Mouse (Mus musculus) R1 (cell line): ENCODE data around the gene Scn5a.

Experiments
- DNase-seq: peaks from one replicate; pipeline ENCODE4 v3.0.0-alpha.2; 2018; ENCODE audit warnings: low read depth, low spot score

Scn5a gene

DNA sequence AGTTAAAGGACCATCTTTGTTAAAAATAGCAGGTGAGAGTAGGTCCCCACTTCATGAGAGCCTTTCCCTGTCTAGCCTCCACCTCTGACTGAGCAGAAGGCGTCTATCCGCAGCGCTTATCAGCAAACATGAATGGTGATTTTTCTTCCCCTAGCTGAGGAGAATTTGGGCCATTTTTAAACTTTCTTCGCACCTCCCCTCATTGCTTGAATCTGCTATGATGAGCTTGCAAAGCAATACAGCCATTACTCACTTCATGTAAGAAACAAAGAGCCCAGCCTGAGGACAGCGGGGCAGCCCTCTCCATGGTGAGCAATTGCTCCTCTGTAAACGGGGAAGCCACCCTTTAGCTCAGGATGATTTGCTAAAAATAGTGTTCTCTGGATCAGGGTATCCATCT is 14.0 kb downstream of the Scn5a start:
- no peak for DNase-seq

DNA sequence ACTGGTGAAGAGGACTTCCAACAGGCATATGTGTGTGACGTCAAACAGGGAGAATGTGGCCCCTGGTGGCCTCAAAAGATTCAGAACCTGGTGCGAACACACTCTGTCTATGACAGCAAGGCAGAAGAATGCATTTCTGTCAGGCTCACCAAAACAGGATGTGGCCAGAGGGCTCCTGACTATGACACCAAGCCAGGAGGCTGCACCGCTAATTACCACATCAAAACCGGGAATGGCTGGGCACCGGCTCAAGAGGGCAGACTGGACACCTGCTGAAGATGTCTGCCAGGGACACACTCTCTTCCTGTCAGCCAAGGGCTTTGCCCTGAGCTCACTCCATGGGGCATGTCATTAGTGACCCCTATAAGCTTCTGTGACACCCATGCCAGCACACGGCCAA is 15.2 kb downstream of the Scn5a start:
- no peak for DNase-seq

DNA sequence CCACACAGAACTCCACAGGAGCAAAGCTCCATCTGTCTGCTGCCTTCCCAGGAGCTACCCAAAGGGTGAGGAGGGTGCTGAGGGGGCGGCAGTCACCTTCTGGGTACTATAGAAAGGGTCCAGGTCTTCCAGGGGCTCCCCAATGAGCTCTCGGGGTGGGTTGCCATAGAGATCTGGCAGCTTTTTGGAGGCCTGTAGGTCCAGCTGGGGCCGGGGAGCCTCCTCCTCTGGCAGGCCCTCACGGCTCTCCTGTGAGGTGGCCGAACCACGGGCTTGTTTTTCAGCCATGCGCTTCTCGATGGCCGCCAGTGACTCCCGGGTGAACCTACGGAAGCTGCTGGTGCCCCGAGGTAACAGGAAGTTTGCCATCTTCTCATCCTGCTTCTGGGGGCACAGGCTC is 16.6 kb downstream of the Scn5a start:
- no peak for DNase-seq

DNA sequence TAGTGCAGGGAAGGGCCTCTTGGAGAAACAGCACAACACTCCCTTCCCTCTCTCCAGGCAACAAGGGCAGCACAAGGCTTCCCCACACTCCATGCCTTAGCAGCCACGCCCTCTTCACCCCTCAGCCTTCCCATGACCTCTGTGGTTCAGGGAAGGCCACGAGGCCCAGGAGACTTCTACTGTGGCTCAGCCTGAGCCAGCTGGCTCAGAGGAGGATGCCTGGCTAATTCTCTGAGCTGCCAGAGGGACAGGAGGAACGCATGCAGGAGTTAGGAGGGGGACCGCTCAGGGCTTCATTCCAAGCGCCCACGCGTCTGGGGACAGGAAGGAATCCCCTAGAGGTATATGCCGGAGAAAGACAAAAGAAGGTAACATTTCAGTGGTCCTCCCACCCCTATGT is 17.1 kb downstream of the Scn5a start:
- no peak for DNase-seq

DNA sequence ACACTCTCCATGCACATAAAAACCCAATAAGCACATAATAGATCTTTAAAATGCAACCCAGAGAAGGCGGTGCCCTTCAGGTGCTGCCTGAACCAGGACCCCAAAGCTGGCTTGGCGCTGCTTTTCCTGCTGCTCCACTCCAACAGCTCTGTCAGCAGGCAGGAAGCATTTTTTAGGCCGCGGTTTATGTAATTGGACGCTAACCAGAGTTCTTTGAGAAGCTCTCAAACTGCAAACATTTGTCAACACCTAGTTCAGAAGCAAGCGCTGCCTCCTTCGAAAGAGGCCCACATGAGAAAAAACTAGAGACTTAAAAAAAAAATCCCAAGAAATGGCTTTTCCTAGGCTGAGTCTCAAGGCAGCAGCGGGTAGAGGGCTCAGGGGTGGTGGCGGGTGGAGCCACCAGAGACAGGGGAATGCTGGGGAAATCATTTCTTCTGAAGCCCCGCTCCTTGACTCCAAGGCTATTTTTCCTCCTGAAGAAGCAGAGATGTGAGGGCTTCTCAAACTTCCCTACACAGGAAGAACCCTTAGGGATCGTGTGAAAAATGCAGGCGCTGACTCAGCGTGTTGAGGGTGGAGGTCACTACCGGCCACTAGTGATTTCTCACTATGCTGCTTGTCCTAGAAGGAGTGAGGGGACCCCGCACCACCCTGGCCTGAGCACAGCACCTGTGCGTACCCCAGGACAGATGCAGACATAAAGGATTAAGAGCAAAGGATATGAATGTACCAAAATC is 19.1 kb downstream of the Scn5a start:
- DNase-seq: no peak

DNA sequence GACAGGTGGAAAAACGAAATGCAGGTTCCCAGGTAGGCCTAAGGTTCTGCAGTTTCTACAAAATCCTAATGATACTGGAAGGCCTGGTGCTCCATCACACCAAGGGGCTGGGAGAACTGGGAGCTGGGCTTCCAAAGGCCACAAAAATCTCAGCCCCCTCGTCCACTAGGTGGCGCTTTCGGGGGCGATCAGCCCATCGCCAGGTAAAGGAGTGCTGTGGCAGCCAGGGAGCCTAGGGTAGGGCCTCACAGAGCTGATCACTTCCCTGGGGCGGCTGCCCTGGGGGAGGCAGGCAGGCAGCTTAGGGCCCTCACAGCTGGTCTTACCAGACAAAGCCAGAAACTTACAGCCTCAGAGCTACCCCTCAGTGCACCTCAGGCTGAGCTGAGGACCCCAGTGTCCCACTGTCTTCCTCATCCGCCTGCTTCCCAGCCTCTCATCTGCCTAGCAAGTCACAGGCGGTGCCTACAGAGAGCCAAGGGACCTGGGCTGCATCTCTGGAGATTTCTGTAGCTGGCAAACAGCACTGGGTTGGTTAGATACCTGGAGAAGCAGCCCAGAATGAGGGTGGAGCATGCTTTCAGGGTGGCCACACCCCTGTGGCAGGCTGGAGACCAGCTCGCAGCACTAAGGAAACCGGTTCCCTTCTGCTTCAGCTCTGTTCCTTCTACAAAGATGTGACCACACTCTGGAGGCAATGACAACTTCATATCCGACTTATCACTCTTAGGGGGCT is 20.5 kb downstream of the Scn5a start:
- DNase-seq: peak; percentile 64

DNA sequence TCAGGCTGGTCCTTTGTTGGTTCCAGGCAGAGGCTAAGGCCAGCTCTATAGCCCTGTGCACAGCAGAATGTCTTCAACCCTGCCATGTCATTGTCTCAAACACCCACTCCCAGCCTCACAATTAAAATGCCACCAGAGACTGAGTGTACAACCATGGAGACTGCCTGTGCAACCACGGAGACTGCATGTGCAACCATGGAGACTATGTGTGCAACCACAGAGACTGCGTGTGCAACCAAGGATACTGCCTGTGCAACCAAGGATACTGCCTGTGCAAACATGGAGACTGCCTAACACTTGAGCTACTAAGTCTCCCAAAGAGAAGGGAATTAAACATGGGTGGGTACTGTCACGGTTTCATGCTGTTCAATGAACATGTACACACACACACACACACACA is 22.8 kb downstream of the Scn5a start:
- no peak for DNase-seq

DNA sequence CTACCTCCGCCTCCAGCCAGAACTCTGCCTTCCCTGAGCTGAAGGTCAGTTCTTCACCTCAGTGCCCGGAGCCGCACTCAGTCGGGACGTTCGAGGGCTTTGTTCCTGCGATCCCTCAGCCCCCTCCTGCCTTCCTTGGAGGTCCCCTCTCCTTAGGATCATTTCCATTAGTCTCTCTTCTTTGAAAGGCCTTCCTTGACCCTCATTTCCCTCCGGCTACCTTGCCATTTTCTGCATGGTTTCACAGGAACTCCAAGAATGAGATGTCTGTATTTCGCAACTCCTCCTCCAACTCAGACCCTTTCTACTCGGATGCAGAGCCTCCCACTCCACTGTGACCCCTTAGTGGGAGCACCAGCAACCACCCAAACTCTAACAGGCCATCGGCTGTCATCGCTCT is 31.3 kb downstream of the Scn5a start:
- DNase-seq: no peak

DNA sequence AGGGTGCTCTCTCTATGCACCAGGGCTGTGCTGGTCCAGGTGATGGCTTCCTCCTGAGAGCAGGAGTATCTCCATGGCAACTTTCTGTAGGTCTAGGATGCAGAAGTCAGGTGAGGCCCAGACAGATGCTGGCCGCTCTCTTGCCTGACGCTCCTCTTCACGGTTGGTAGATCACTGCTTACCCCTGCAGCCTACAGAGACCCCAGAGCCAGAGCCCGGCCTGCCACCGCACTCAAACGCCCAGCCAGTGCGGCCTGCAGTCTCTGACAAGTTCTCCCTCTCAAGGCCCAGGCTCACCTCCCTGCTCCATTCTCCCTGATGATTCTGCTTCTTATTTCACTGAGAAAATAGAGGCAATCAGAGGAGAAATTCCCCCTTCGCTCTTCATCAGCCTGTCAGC is 31.7 kb downstream of the Scn5a start:
- DNase-seq: no peak

DNA sequence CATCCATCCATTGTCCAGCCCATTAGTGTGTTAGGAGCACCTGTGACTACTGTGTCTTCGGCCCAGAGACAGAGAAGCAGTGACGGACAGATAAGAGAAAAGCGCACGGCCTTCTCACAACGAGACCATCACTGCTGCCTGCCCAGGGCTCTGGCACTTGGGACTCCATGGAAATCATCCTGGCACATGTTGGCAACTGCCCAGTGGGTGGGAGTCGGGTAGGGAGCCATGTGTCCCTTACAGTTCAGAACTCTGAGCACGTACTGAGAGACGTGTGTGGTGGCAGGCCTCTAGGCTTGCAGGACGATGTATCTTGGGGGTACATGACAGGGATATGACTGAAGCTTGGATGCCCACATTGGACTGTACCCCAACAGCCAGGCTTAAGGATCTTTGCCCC is 38.1 kb downstream of the Scn5a start:
- no peak for DNase-seq

DNA sequence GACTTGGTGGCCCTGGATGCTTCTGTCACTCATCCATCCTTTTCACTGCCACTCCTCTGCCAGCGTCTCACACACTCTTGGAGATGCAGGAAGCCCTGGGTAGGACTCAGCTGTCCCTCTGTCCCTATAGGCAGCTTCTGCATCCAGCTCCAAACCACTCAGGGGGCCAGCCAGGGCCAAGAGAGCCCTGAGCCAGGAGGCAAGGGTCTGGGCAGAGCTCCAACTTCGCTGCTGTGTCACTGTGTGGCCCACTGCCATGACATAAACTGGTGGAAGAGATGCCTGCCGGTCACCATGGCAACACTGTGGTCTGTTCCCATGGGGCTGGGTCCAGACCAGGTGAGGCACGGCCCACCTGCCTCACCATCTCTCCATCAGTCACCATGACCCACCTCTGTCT is 41.0 kb downstream of the Scn5a start:
- DNase-seq: no peak

DNA sequence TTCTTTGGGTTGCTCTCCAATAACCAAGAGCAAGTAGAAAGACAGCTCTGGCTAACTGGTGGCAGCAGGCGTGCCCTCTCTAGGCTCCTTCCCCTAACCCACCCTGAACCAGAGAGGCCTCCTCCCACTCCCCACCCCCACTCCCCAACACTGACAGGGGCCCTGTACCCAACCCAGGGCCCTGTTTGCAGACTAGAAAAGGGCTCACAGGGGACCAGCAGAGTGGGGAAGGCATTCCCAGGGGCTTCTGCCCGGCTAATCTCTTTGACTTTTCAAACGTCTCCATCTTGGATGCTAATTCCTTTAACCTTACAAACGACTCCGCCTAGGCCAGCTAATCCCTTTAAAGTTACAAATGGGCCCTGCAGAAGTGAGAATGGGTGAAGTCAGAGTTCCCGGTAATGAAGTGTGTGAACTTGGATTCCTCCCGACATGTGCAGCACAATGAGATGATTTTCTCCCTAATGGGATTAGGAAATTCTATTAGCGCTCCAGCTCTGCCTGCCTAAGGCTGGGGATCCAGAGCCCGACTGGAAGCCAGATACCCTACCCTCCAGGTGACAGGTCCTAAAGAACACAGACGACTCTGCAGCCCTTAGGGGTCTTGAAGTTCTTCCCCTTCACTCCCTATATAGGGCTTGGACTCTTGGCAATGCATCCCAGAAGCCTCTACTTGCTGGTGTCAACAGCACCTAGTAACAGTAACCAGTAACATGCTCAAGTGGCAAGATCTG is 47.0 kb downstream of the Scn5a start:
- no peak for DNase-seq

DNA sequence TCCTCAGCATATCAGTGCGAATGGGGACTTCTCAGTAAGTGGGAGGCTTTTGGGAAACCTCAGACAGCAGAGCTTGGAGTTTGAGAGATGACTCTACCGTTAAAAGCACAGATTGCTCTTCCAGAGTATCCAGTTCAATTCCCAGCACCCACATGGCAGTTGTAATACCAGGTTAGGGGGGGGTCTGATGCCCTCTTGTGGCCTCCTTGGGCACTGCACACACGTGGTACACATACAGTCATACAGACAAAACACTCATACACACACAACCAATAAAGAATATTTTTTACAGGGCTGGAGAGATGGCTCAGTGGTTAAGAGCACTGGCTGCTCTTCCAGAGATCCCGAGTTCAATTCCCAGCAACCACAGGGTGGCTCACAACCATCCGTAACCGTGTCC is 54.3 kb downstream of the Scn5a start:
- peak; percentile 40 for DNase-seq

DNA sequence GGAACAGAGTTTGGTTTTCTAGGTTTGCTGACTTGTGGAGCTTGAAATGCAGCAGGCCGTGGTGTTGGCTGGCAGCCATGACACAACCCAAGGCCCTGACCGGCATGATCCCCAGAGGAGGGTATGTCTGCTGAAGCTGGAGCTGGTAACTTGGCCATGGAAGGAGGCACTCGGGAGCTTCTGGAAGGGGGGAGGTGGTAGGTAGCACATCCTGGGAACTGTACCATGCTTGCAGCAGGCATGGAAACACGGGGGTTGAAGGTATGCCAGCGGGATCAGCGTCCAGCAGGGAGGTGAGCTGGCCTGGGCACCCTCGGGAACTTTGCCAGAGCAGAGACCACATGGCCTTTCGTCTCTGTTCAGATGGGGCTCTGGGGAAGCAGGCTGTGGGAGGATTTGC is 55.5 kb downstream of the Scn5a start:
- no peak for DNase-seq

DNA sequence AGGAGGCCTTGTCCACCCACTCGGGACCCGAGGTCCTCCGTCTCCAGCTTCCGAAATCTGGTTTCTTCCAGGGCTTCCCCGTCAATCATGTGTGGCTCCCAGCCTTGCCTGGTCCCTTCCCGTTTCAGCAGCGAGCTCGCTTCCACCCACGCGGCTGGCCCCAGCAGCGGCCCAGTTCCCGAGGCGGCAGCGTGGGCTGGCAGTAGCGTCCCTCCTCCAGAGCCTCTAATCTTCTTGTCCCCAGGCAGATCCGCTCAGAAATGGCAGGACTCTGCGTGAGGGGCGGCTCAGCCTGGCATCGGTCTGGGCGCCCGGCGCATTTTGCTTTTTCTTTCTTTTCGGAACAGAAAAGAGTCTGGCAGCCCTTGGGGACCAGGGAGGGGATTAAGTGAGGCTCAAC is 59.7 kb downstream of the Scn5a start:
- no peak for DNase-seq

DNA sequence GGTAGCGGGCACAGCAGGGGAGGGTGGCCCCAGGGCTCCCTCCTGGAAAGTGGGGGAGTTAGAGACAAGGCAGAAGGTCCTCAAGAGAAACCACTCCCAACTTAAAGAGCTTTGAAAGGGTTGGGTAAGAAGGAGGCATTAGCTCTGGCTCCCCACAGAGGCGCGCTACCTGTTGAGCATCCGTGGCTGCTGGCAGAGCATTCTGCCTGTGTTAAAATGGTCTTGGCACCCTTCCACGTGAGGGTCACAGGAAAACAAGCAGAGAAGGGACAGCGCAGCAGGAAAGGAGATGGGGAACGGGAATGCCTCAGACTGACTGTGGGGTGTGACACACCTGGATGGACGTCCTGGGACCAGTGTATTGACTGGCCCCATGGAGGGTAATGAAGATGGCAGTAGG is 60.6 kb downstream of the Scn5a start:
- DNase-seq: no peak

DNA sequence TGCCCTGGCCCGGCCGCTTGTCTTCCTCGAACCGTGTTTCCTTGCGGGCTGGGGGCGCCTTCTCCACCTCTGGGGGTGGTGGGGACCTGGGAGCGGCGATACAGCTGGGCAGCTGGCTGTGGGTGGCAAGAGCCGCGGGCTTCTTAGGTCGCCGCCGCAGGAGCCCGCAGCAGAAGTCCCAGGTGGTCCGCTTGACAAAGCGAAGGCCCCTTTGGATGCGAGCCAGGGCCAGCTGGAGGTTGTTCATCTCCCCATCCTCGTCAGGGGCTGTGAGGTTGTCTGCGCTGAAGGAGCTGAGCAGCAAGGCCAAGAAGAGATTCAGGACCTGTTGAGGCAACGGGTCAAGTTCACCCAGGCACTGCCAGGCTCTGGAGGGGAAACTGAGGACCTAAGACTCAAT is 61.3 kb downstream of the Scn5a start:
- no peak for DNase-seq

DNA sequence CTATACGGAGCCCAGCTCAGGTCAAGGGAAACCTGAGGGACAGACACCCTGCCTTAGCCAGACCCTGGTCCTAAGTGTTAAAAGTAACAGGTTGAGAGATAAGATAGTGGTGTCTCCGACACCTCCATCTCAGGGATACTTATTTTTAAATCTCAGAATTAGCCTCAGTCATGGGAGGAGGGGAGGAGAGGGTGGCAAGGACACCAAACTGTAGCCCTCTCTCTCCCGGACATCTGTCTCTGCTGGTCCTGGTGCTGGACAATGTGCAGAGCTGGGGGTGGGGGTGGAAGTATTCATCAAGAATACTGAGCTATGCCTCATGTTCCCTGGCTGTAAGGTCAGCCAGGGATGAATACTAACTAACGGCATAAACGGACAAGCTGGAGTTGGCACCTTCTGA is 62.0 kb downstream of the Scn5a start:
- DNase-seq: no peak

DNA sequence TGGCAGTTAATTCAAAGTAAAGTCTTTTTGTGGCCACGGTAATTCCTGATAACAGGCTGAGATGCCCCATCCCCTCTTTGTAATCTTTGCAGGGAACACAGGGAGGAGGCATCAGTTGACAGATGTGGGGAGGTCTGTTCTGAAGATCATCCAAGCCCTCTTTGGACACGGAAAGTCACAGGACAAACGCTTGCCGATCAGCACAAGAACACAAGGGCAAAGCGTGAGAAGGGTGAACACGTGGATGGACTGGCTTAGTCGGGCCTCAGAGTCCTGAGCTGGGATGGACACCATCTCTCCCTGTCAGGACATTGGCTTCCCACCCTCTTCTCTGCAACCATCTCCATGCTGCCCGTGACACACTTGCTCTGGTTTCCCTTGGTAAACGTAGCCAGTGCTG is 63.4 kb downstream of the Scn5a start:
- DNase-seq: no peak

DNA sequence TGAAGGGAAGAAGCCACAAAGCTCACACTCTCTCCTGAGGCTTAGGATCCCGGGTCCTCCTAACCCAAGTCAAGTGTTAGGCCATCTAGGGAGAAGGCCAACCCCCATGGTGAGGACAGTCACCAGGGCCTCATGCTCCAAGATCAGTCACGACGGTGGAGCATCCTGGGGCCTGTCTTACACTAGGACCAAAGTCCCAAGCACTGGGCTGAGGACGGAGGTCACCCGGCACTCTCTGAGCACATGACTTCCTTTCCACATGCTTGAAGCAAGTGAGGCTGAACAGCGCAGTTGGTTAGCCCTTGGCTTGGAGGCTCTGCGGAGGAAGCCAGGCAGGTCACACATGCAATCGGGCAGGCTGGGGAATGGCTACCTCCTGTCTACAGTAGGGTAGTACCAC is 63.8 kb downstream of the Scn5a start:
- peak; percentile 22 for DNase-seq

DNA sequence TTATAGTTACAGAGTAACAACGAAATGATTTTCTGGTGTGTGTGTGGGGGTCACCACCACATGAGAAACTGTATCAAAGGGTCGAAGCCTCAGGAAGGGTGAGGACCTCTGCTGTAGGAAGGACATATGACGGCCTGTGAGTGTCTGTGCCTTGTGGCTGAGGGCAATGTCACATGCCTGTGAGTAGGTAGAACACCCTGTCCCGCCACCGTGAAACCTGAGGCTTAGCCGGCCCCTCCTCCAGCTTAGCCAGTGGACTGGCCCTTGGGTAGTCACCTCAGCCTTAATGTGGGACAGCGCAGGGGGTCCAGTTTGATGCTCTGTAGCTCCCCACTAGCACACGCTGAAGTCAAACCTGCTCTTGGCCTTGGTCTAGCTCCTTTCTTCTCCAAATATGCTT is 65.0 kb downstream of the Scn5a start:
- no peak for DNase-seq

DNA sequence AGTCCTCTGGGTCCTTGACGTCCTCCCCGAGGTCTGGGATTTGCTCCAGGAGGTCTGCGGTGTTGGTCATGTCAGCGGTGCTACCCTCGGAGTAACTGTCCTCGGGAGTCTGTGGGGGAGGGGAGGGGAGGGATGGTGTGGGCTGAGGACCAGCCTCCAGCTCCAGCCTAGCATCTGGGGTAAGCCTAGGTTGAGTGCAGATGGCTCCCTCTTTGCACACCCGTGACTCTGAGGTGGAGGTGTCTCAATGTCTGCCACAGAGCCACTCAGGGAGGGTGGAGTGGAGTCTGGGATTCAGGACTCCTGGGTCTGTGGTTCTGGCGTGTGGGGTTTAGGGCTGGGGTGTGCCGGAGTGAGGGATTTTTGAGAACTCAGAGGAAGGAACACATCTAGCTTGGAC is 65.8 kb downstream of the Scn5a start:
- no peak for DNase-seq

DNA sequence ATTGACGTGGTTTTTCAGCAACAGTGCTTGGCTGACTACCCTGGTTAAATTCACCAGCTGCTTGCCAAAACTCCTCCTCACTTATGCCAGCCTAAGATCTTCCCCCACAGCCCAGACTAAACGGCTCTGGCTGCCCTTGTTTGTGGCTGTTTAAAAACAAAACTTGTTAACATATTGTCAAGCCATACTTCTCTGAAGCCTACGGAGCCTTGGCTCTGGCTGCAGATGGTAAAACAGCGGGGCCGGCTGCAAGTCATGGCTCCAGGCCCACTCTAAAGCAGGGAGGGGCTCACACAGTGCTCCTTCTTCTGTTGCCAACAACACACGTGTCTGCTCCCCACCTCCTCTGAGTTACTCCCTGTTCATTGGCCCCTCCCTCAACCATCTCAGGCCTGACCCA is 67.9 kb downstream of the Scn5a start:
- no peak for DNase-seq
